Mouse (Mus musculus) embryonic facial prominence, embryonic 12.5 days (tissue): ENCODE results near the gene Nebl. TPM values are rescaled to one million over a fixed set of nuclear protein-coding genes. Genes with fewer than 3 reads are reported as not detected.

Source experiments
- ATAC-seq: fragments of 200-750 bp; cut with Nextera tagmentation; 2 replicates; pipeline ENCODE4 v1.8.0; 2017; ENCODE audit not compliant: insufficient number of reproducible peaks, insufficient read depth, low FRiP score, low TSS enrichment
- H3K27ac ChIP-seq: fragments of 300-500 bp; sonication (generic); 2 replicates; pipeline ENCODE4 v1.5.1; 2016; ENCODE audit warnings: mild to moderate bottlenecking
- H3K27me3 ChIP-seq: fragments of 300-500 bp; sonication (generic); 2 replicates; pipeline ENCODE4 v1.6.1; 2016; ENCODE audit warnings: mild to moderate bottlenecking, moderate library complexity
- H3K36me3 ChIP-seq: fragments of 300-500 bp; sonication (generic); 2 replicates; pipeline ENCODE4 v1.6.1; 2016; ENCODE audit warnings: mild to moderate bottlenecking
- H3K4me1 ChIP-seq: fragments of 300-500 bp; sonication (generic); 2 replicates; pipeline ENCODE4 v1.6.1; 2016
- H3K4me2 ChIP-seq: fragments of 300-500 bp; sonication (generic); replicated peaks from 2 replicates; pipeline ENCODE4 v1.6.1; 2016; ENCODE audit warnings: mild to moderate bottlenecking, moderate library complexity
- H3K4me3 ChIP-seq: fragments of 300-500 bp; sonication (generic); 2 replicates; pipeline ENCODE4 v1.5.1; 2016; ENCODE audit warnings: mild to moderate bottlenecking
- H3K9ac ChIP-seq: fragments of 300-500 bp; sonication (generic); 2 replicates; pipeline ENCODE4 v1.6.1; 2016; ENCODE audit warnings: mild to moderate bottlenecking, moderate library complexity
- H3K9me3 ChIP-seq: fragments of 300-500 bp; sonication (generic); 2 replicates; pipeline ENCODE4 v1.6.1; 2016; ENCODE audit warnings: mild to moderate bottlenecking, moderate library complexity
- WGBS: fragments of 180-500 bp; shearing (Covaris S2); methylation state at CpG from one replicate; pipeline ENCODE4 v1.1.7; 2016; 5-methylcytosine and 5-hydroxymethylcytosine counted together
- polyA plus RNA-seq: library from polyadenylated mRNA; unstranded; fragments of >200 nt; fragmentation: Nextera tagmentation; extraction: Ambion mirVana; gene quantifications from 2 replicates; pipeline ENCODE4 v1.2.1, GENCODE M21; 2016

Nebl gene
- polyA plus RNA-seq, 1 experiment from 2014 or later, result 9.4 TPM

DNA sequence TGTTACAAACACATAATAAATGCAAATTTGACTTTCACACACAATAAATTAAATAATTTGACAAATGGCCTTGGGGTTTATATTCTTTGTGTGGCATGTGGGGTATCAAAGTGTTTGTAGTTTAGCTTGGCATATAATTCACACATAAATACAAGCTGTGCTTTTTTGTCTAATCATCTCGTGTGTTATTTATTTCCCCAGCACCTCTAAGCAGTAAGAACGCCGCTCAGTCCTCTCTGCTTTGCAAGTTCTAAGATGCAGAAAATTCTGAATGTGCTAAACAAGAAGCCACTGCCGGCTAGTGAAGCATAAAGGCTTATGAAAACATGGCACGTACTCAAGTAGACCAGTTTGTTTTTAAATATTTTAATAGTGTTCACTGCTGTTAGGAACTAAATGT lies 6.9 kb downstream of the Nebl start:
- H3K4me1 ChIP-seq, result 0 out of 2 replicates have a peak, but pooled peaks cover 3% of the 10 kb centered on the region
- H3K9ac ChIP-seq, result no peak overlapping the region
- H3K4me3 ChIP-seq, result no peak overlapping the region
- H3K9me3 ChIP-seq, result no peaks in the 10 kb centered on the region
- no peak overlapping the region for H3K27ac ChIP-seq
- WGBS, result 81% methylated on average over 5 of the region's 5 CpGs
- no peaks in the 10 kb centered on the region for H3K36me3 ChIP-seq
- no peak overlapping the region for H3K4me2 ChIP-seq
- no peak for ATAC-seq
- H3K27me3 ChIP-seq, result 0 out of 2 replicates have a peak, but pooled peaks cover 8% of the 10 kb centered on the region

DNA sequence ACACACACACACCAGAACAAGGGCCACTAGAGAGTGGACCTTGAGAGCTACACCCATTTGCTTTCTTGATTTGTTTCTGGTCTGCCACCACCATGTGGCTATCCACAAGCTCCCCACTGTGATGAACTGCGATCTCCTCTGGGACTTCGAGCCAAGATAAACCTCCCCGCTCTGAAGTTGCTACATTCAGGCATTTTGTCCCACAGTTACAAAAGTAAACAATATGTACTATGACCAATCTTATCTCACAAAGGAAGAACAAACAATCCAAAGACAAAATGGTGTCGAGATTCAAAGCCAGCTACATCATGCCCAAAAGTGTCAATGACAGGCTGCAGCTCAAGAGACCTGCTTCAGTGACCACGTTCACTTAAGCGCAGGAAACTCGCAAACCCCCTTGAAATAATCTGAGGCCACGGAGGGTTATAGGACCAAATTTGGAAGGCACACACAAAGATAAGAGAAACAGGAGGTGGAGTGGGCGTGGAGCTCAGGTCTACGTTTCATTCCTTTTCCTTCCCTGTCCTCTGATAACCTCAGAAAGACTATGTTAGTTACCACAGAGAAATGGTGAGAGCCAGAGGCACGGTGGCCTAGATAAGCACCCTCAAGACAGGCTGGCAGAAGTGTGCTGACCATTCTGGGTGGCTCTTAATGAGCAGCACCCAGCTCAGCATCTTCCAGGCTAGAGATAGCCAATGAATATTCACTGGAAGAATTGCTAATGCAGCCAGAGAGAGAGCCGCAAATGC lies 7.8 kb downstream of the Nebl start:
- no peaks in the 10 kb centered on the region for H3K27me3 ChIP-seq
- H3K36me3 ChIP-seq, result no peaks in the 10 kb centered on the region
- no peak overlapping the region for H3K4me2 ChIP-seq
- 76% methylated on average over 12 of the region's 12 CpGs for WGBS
- no peaks in the 10 kb centered on the region for H3K9me3 ChIP-seq
- no peak for ATAC-seq
- no peak overlapping the region for H3K9ac ChIP-seq
- no peak overlapping the region for H3K4me3 ChIP-seq
- H3K4me1 ChIP-seq, result 0 out of 2 replicates have a peak, but pooled peaks cover 3% of the 10 kb centered on the region
- no peak overlapping the region for H3K27ac ChIP-seq

GRCm38 (mm10) chr2:17721177-17721715 lies 10.0 kb downstream of the Nebl start:
- no peak overlapping the region for H3K4me3 ChIP-seq
- no peak overlapping the region for H3K9ac ChIP-seq
- ATAC-seq, result no peak
- H3K27ac ChIP-seq, result no peak overlapping the region
- no peaks in the 10 kb centered on the region for H3K27me3 ChIP-seq
- H3K36me3 ChIP-seq, result no peaks in the 10 kb centered on the region
- no peaks in the 10 kb centered on the region for H3K9me3 ChIP-seq
- WGBS, result 80% methylated on average over 6 of the region's 6 CpGs
- no peak overlapping the region for H3K4me2 ChIP-seq
- 0 out of 2 replicates have a peak, but pooled peaks cover 3% of the 10 kb centered on the region for H3K4me1 ChIP-seq

DNA sequence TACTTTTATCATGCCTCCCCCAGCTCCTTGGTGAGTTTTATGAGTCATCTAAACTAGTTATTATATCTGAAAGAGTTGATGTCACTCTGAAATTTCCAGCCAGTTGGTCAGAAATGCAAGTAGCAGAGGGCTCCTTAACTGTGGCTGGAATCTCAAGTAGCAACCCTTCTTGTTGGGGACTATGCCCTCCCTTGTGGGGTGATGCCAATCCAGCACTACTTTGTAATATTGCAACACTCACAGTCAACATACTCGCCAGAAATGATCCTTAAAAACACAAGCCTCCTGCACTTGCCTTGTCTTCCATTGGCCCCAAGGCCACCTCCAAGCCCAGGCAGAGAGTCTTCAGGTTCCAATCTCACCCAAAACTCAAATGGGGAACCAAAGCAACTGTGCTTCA lies 13.0 kb downstream of the Nebl start:
- Histone ChIP-seq H3K9ac (no peak overlapping the region), H3K9me3 (no peaks in the 10 kb centered on the region), H3K4me1 (0 out of 2 replicates have a peak, but pooled peaks cover 3% of the 10 kb centered on the region), H3K27me3 (no peaks in the 10 kb centered on the region), H3K4me2 (no peak overlapping the region), H3K36me3 (no peaks in the 10 kb centered on the region), H3K4me3 (no peak overlapping the region), H3K27ac (no peak overlapping the region)
- no peak for ATAC-seq
- 69% methylated on average over 1 of the region's 1 CpGs for WGBS

DNA sequence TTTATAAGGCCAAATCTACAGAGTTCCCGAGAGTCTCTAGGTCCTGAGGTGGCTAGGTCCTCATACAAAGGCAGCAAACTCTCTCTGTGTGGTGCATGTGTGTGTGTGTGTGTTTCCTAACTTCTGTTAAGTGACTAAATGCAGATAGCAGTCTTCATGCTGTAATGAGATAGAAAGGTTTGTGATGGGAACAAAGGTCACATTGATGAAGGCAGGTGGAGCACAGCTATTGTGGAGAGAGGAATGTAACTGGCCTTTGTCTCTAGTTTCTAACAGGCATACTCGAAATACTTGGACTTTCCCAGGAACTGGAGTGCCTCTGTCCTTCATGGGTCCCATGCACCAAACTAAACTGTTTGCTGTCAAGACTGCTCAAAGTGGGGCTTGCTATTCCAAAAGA lies 14.1 kb downstream of the Nebl start:
- 58% methylated on average over 2 of the region's 2 CpGs for WGBS

DNA sequence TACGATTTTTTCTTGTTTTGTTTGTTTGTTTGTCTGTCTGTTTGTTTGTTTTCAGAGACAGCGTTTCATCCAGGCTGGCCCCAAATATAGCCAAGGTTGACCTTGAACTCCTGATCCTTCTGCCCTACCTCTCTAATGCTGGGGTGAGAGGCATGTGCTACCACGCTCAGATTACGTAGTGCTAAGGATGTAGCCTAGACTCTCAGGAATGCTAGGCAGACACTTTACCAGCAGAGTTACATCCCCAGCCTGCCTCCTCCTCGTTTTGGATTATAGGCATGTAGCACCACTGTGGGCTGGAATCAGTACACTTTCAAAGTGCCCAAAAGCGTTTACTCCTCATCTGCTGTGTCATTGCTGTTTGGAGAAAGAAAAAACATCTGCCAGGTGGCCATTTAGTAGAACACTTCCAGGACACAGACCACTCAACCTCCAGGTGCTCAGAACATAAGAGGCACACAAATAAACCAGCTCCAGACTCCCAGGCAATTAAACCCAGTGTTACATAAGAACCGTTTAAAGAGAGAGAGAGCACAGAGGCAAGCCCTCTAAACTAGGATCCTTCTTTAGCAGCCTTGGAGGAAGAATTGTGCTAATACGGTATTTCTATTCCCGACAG lies 16.0 kb downstream of the Nebl start:
- Histone ChIP-seq H3K4me3 (no peak overlapping the region), H3K27me3 (no peaks in the 10 kb centered on the region), H3K4me1 (no peaks in the 10 kb centered on the region), H3K9ac (no peak overlapping the region), H3K9me3 (no peaks in the 10 kb centered on the region), H3K27ac (no peak overlapping the region), H3K36me3 (no peaks in the 10 kb centered on the region), H3K4me2 (no peak overlapping the region)
- ATAC-seq, result no peak
- WGBS, result 73% methylated on average over 9 of the region's 9 CpGs

More for the DNA sequence above, 14.1 kb downstream of the Nebl start:
- H3K4me1 ChIP-seq, result 0 out of 2 replicates have a peak, but pooled peaks cover 3% of the 10 kb centered on the region
- H3K36me3 ChIP-seq, result no peaks in the 10 kb centered on the region
- no peak overlapping the region for H3K27ac ChIP-seq
- no peak overlapping the region for H3K4me3 ChIP-seq
- no peaks in the 10 kb centered on the region for H3K27me3 ChIP-seq
- H3K9me3 ChIP-seq, result no peaks in the 10 kb centered on the region
- H3K9ac ChIP-seq, result no peak overlapping the region
- no peak overlapping the region for H3K4me2 ChIP-seq
- no peak for ATAC-seq

GRCm38 (mm10) chr2:17714661-17715060 lies 16.6 kb downstream of the Nebl start:
- no peaks in the 10 kb centered on the region for H3K36me3 ChIP-seq
- WGBS, result 86% methylated on average over 14 of the region's 14 CpGs
- no peaks in the 10 kb centered on the region for H3K27me3 ChIP-seq
- H3K9ac ChIP-seq, result no peak overlapping the region
- no peak for ATAC-seq
- no peak overlapping the region for H3K4me3 ChIP-seq
- H3K27ac ChIP-seq, result no peak overlapping the region
- no peaks in the 10 kb centered on the region for H3K9me3 ChIP-seq
- H3K4me2 ChIP-seq, result no peak overlapping the region
- no peaks in the 10 kb centered on the region for H3K4me1 ChIP-seq

GRCm38 (mm10) chr2:17714124-17714523 lies 17.1 kb downstream of the Nebl start:
- no peak overlapping the region for H3K4me2 ChIP-seq

GRCm38 (mm10) chr2:17711216-17711615 lies 20.0 kb downstream of the Nebl start:
- Histone ChIP-seq H3K36me3 (no peaks in the 10 kb centered on the region), H3K9me3 (no peaks in the 10 kb centered on the region), H3K27me3 (no peaks in the 10 kb centered on the region), H3K4me3 (no peak overlapping the region), H3K4me1 (no peaks in the 10 kb centered on the region), H3K4me2 (no peak overlapping the region), H3K27ac (no peak overlapping the region), H3K9ac (no peak overlapping the region)
- 83% methylated on average over 5 of the region's 5 CpGs for WGBS
- ATAC-seq, result no peak

More at GRCm38 (mm10) chr2:17714124-17714523, 17.1 kb downstream of the Nebl start:
- Histone ChIP-seq H3K27me3 (no peaks in the 10 kb centered on the region), H3K9ac (no peak overlapping the region), H3K4me3 (no peak overlapping the region), H3K27ac (no peak overlapping the region), H3K36me3 (no peaks in the 10 kb centered on the region), H3K9me3 (no peaks in the 10 kb centered on the region), H3K4me1 (no peaks in the 10 kb centered on the region)
- no peak for ATAC-seq
- WGBS, result 57% methylated on average over 4 of the region's 4 CpGs

DNA sequence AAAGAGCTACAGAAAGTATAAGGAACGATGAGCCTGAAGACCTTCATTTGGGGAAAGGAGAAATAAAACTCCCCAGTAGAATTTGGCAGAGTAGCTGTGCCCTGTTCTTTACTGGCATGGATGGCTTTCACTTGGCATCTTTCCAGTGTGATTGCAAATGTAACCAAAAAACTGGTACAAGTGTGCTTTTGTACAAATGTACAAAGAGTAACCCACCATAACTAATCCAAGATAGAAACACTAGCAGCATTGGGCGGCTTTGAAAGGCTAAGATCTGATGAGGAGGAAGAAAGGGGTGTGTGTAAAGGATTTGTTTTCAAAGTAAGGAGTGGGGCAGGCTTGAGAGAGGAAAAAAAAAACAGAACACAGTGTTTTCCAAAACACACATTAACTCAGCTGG lies 21.2 kb downstream of the Nebl start:
- no peak overlapping the region for H3K4me2 ChIP-seq
- no peaks in the 10 kb centered on the region for H3K4me1 ChIP-seq
- WGBS, result 74% methylated on average over 2 of the region's 2 CpGs
- no peak overlapping the region for H3K9ac ChIP-seq
- no peaks in the 10 kb centered on the region for H3K9me3 ChIP-seq
- H3K27ac ChIP-seq, result no peak overlapping the region
- ATAC-seq, result no peak
- no peak overlapping the region for H3K4me3 ChIP-seq
- H3K27me3 ChIP-seq, result no peaks in the 10 kb centered on the region
- no peaks in the 10 kb centered on the region for H3K36me3 ChIP-seq

DNA sequence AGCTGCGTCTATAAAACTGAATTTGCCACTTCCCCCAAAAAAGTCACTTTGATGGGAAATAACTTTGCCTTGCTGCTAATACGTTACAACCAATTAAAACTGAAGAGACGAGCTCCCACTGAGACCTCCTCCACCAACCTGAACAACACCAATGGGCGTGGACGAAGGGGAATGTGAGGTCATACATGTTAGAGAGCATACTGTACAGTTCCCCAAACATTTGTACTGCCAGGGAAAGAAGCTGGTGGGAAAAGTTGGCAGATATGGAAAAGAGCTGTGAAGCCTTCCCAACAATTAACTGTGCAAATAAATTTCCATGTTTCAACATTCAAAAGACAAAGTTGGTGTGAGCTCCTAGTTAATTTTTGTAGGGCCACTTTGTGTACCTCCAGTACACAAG lies 25.3 kb downstream of the Nebl start:
- H3K9ac ChIP-seq, result no peak overlapping the region
- ATAC-seq, result no peak
- no peaks in the 10 kb centered on the region for H3K36me3 ChIP-seq
- H3K9me3 ChIP-seq, result no peaks in the 10 kb centered on the region
- no peaks in the 10 kb centered on the region for H3K27me3 ChIP-seq
- H3K27ac ChIP-seq, result no peak overlapping the region
- 73% methylated on average over 5 of the region's 5 CpGs for WGBS
- H3K4me1 ChIP-seq, result 0 out of 2 replicates have a peak, but pooled peaks cover 6% of the 10 kb centered on the region
- no peak overlapping the region for H3K4me3 ChIP-seq
- no peak overlapping the region for H3K4me2 ChIP-seq

GRCm38 (mm10) chr2:17705426-17705825 lies 25.8 kb downstream of the Nebl start:
- Histone ChIP-seq H3K4me3 (no peak overlapping the region), H3K9ac (no peak overlapping the region), H3K27me3 (no peaks in the 10 kb centered on the region), H3K27ac (no peak overlapping the region), H3K36me3 (no peaks in the 10 kb centered on the region), H3K4me2 (no peak overlapping the region), H3K4me1 (0 out of 2 replicates have a peak, but pooled peaks cover 6% of the 10 kb centered on the region), H3K9me3 (no peaks in the 10 kb centered on the region)
- 62% methylated on average over 3 of the region's 3 CpGs for WGBS
- ATAC-seq, result no peak
